Mouse (Mus musculus): ENCODE measurements around the gene Vmn1r53. TPM values are rescaled to one million over a fixed set of nuclear protein-coding genes. Genes with fewer than 3 reads are reported as not detected.

Vmn1r53 gene
- not detected for polyA plus RNA-seq (2017; shearing (Covaris generic))

GRCm38 (mm10) chr6:90224338-90224737 lies at the start of gene Vmn1r53:
TSS of gene Vmn1r53 (minus strand) at chr6:90224438.

GRCm38 (mm10) chr6:90246000-90246399 lies 21.8 kb upstream of the Vmn1r53 start, which contains the start of gene Vmn1r54:
TSS of gene Vmn1r54 (plus strand) at chr6:90246300.

GRCm38 (mm10) chr6:90202493-90202892 lies 21.7 kb downstream of the Vmn1r53 start, which contains the start of gene V1ra8:
TSS of gene V1ra8 (plus strand) at chr6:90202793.

GRCm38 (mm10) chr6:90174508-90174907 lies 49.7 kb downstream of the Vmn1r53 start, which contains the start of gene Vmn1r52:
TSS of gene Vmn1r52 (plus strand) at chr6:90174808.

Other genes with a start within 250 kb of the Vmn1r53 start
- gene Vmn1r47, start 208.3 kb downstream of the Vmn1r53 start, polyA plus RNA-seq (2017; shearing (Covaris generic)) = not detected
- not detected for gene Vmn1r48, start 187.6 kb downstream of the Vmn1r53 start, polyA plus RNA-seq (2017; shearing (Covaris generic))
- 0.05 TPM for gene Vmn1r49, start 145.9 kb downstream of the Vmn1r53 start, polyA plus RNA-seq (2017; shearing (Covaris generic))
- not detected for gene Vmn1r50, start 123.0 kb downstream of the Vmn1r53 start, polyA plus RNA-seq (2017; shearing (Covaris generic))
- gene Vmn1r51, start 101.8 kb downstream of the Vmn1r53 start, polyA plus RNA-seq (2017; shearing (Covaris generic)) = not detected
- not detected for gene Vmn1r52, start 49.6 kb downstream of the Vmn1r53 start, polyA plus RNA-seq (2017; shearing (Covaris generic))
- gene V1ra8, start 21.6 kb downstream of the Vmn1r53 start, polyA plus RNA-seq (2017; shearing (Covaris generic)) = not detected
- gene Vmn1r54, start 21.9 kb upstream of the Vmn1r53 start, polyA plus RNA-seq (2017; shearing (Covaris generic)) = not detected
- gene BC048671, start 76.8 kb upstream of the Vmn1r53 start, polyA plus RNA-seq (2017; shearing (Covaris generic)) = not detected
- not detected for gene Chst13, start 100.7 kb upstream of the Vmn1r53 start, polyA plus RNA-seq (2017; shearing (Covaris generic))
- gene Uroc1, start 108.8 kb upstream of the Vmn1r53 start, polyA plus RNA-seq (2017; shearing (Covaris generic)) = not detected
- 44.7 TPM for gene Zxdc, start 145.1 kb upstream of the Vmn1r53 start, polyA plus RNA-seq (2017; shearing (Covaris generic))
- gene Cfap100, start 204.4 kb upstream of the Vmn1r53 start, polyA plus RNA-seq (2017; shearing (Covaris generic)) = 0.11 TPM
- gene Klf15, start 238.1 kb upstream of the Vmn1r53 start, polyA plus RNA-seq (2017; shearing (Covaris generic)) = not detected